11 mouse cellular contexts compared by ENCODE assay signal in the genomic region with DNA sequence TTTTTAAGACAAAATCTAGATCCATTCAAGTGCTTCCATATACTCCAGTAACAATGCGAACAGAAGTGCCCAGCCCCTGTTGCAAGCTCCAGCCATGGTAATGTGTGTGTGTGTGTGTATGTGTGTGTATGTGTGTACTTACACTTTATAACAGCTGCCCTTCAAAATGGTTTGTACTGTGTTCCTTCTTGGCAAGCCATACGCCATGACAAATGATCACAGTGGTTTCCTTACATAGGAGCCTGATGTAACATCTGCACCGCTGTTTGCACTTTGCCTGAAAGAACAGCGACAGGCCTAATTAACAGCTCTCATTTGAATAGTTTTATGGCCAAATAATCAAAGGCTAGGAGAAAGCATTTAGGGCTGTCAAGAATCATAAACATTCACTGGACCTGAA. TPM values are rescaled to one million over a fixed set of nuclear protein-coding genes. Genes with fewer than 3 reads are reported as not detected.
DNase-seq lines count a peak whose midpoint lies in the region; ATAC-seq and TF ChIP-seq lines count a peak whose summit lies in the region.
"Had no signal": no experiment of that assay in that cellular context is flagged by ENCODE, and none has a peak within 500 bp of the region (broad histone marks: within the 10 kb centered on the region; RNA-seq: fewer than 3 reads in every experiment).

No protein-coding gene starts in this region.

- no peaks in the 10 kb centered on the region; the same call in 1 of the 2 replicates for H3K4me1 ChIP-seq in lung, embryonic 14.5 days (ENCODE audit: insufficient read depth)
- no peaks in the 10 kb centered on the region for H3K4me1 ChIP-seq in forebrain, embryonic 11.5 days (replicated peaks; ENCODE audit: control insufficient read depth, insufficient read depth, low read length)
- H3K4me1 ChIP-seq in limb, embryonic 11.5 days (ENCODE audit: control insufficient read depth, insufficient read depth, low read length), result no peaks in the 10 kb centered on the region
- H3K4me1 ChIP-seq in neural tube, embryonic 14.5 days (ENCODE audit: control insufficient read depth, insufficient read depth, low read length), result no peaks in the 10 kb centered on the region

- H3K36me3 ChIP-seq in lung, embryonic 14.5 days (ENCODE audit: insufficient read depth), result no peaks in the 10 kb centered on the region
- no peaks in the 10 kb centered on the region for H3K36me3 ChIP-seq in forebrain, embryonic 11.5 days (ENCODE audit: control insufficient read depth, insufficient read depth, low read length)
- H3K36me3 ChIP-seq in limb, embryonic 11.5 days (ENCODE audit: control insufficient read depth, insufficient read depth, low read length), result no peaks in the 10 kb centered on the region
- no peaks in the 10 kb centered on the region for H3K36me3 ChIP-seq in neural tube, embryonic 14.5 days (ENCODE audit: control insufficient read depth, insufficient read depth, low read length)

- H3K4me2 ChIP-seq in lung, embryonic 14.5 days, result peak overlapping the region; percentile 98
- peak overlapping the region; percentile 96 for H3K4me2 ChIP-seq in forebrain, embryonic 11.5 days (ENCODE audit: low read depth, low read length, severe bottlenecking)
- H3K4me2 ChIP-seq in limb, embryonic 11.5 days (ENCODE audit: low read depth, severe bottlenecking), result peak overlapping the region; percentile 95
- H3K4me2 ChIP-seq in neural tube, embryonic 14.5 days (ENCODE audit: low read depth, low read length), result peak overlapping the region; percentile 96

- no peak overlapping the region for H3K4me3 ChIP-seq in lung, embryonic 14.5 days (ENCODE audit: low read depth, low read length)
- peak overlapping the region; percentile 56; the same call in 1 of the 2 replicates for H3K4me3 ChIP-seq in forebrain, embryonic 11.5 days (ENCODE audit: low read depth, low read length)
- H3K4me3 ChIP-seq in limb, embryonic 11.5 days (ENCODE audit: low read depth, low read length), result no peak overlapping the region
- H3K4me3 ChIP-seq in neural tube, embryonic 14.5 days (ENCODE audit: low read depth, low read length), result peak overlapping the region; percentile 46; the same call in 1 of the 2 replicates

- no peak overlapping the region for H3K9ac ChIP-seq in lung, embryonic 14.5 days
- no peak overlapping the region for H3K9ac ChIP-seq in forebrain, embryonic 11.5 days (ENCODE audit: low read length)
- H3K9ac ChIP-seq in limb, embryonic 11.5 days (ENCODE audit: low read length), result no peak overlapping the region
- no peak overlapping the region; the same call in 1 of the 2 replicates for H3K9ac ChIP-seq in neural tube, embryonic 14.5 days (replicated peaks; ENCODE audit: low read depth, low read length)

- 72% methylated on average over 4 of the region's 4 CpGs for WGBS in lung, embryonic 14.5 days
- WGBS in forebrain, embryonic 11.5 days, result 78% methylated on average over 4 of the region's 4 CpGs
- 57% methylated on average over 4 of the region's 4 CpGs for WGBS in limb, embryonic 11.5 days
- 35% methylated on average over 4 of the region's 4 CpGs for WGBS in neural tube, embryonic 14.5 days

- H3K27ac ChIP-seq in lung, embryonic 14.5 days (ENCODE audit: low read depth), result no peak overlapping the region
- H3K27ac ChIP-seq in forebrain, embryonic 11.5 days (ENCODE audit: low read depth, low read length), result no peak overlapping the region
- H3K27ac ChIP-seq in limb, embryonic 11.5 days (replicated peaks; ENCODE audit: low read depth, low read length), result no peak overlapping the region
- no peak overlapping the region for H3K27ac ChIP-seq in neural tube, embryonic 14.5 days (ENCODE audit: low read depth, low read length)

- H3K9me3 ChIP-seq in lung, embryonic 14.5 days (ENCODE audit: low read depth, low read length), result no peaks in the 10 kb centered on the region
- H3K9me3 ChIP-seq in forebrain, embryonic 11.5 days (ENCODE audit: control insufficient read depth, low read length), result no peaks in the 10 kb centered on the region
- no peaks in the 10 kb centered on the region for H3K9me3 ChIP-seq in limb, embryonic 11.5 days (ENCODE audit: control insufficient read depth, low read length)
- H3K9me3 ChIP-seq in neural tube, embryonic 14.5 days (ENCODE audit: control insufficient read depth, low read length), result no peaks in the 10 kb centered on the region

- no peaks in the 10 kb centered on the region for H3K27me3 ChIP-seq in lung, embryonic 14.5 days (ENCODE audit: insufficient read depth, low read length)
- H3K27me3 ChIP-seq in forebrain, embryonic 11.5 days (ENCODE audit: control insufficient read depth, insufficient read depth, low read length), result no peaks in the 10 kb centered on the region; the same call in 1 of the 2 replicates
- no peaks in the 10 kb centered on the region for H3K27me3 ChIP-seq in limb, embryonic 11.5 days (ENCODE audit: control insufficient read depth, insufficient read depth, low read length)
- H3K27me3 ChIP-seq in neural tube, embryonic 14.5 days (ENCODE audit: control insufficient read depth, insufficient read depth, low read length), result no peaks in the 10 kb centered on the region

- no peak for TF ChIP-seq CTCF in lung, embryonic 14.5 days (IDR thresholded peaks at IDR 0.05; ENCODE audit: low read depth)

- DNase-seq in lung, embryonic 14.5 days, result peak; percentile 15
- DNase-seq in lung, postnatal 14 days, result no peak
- no peak for DNase-seq in forebrain, embryonic 11.5 days (ENCODE audit: low spot score)
- DNase-seq in limb, embryonic 11.5 days (ENCODE audit: low spot score), result no peak
- DNase-seq in ovary, postnatal 14 days (ENCODE audit: low spot score), result no peak
- no peak for DNase-seq in left cerebral cortex, postnatal 25 days (ENCODE audit: low spot score in 2 of 2)

- ATAC-seq in lung, embryonic 14.5 days (ENCODE audit: insufficient read depth), result no peak
- no peak for ATAC-seq in forebrain, embryonic 11.5 days (replicated peaks; ENCODE audit: low FRiP score)
- ATAC-seq in limb, embryonic 11.5 days (ENCODE audit: insufficient number of reproducible peaks, low FRiP score, low TSS enrichment, low read depth), result no peak
- peak; percentile 59 for ATAC-seq in neural tube, embryonic 14.5 days (ENCODE audit: low read depth)
- no peak for ATAC-seq in granulocyte monocyte progenitor cell, adult 5-6 weeks (replicated peaks; ENCODE audit: poor library complexity, severe bottlenecking)

- intact Hi-C loops in left cerebral cortex, postnatal 25 days (cut with DNase I), result no loop called here

RNA-seq across cellular contexts. Expression of a gene that starts 1.0 kb away (rescaled TPM):
- polyA plus RNA-seq in lung, embryonic 14.5 days (2014; fragmentation: Nextera tagmentation; extraction: Ambion mirVana), result 0.45 and 0.53 TPM in 2 replicates
- polyA plus RNA-seq in forebrain, embryonic 11.5 days (2014; fragmentation: Nextera tagmentation; extraction: Ambion mirVana), result 0.39 and 0.68 TPM in 2 replicates
- polyA plus RNA-seq in limb, embryonic 11.5 days (2014; fragmentation: Nextera tagmentation; extraction: Ambion mirVana), result 0.17 TPM in 2 replicates
- not detected in 2 replicates for polyA plus RNA-seq in neural tube, embryonic 14.5 days (2014; fragmentation: Nextera tagmentation; extraction: Ambion mirVana)
- total RNA-seq in granulocyte monocyte progenitor cell, adult 5-6 weeks (2014; fragmentation: Nextera tagmentation), result not detected in 2 replicates
- 0.93 TPM in 1 of 2 replicates, not detected in the other for total RNA-seq in granulocyte monocyte progenitor cell, adult 5-6 weeks (2017)
- total RNA-seq in left cerebral cortex, postnatal 25 days (2021), result not detected
- total RNA-seq: layer of hippocampus, adult 18-20 months; neutrophil, adult 5-6 weeks had no signal
- polyA plus RNA-seq: frontal cortex, adult 2 months had no signal

RNA-seq across cellular contexts. Expression of a gene that starts 25.6 kb away (rescaled TPM):
- polyA plus RNA-seq in lung, embryonic 14.5 days (2014; fragmentation: Nextera tagmentation; extraction: Ambion mirVana), result 0.71 and 1.2 TPM in 2 replicates
- polyA plus RNA-seq in forebrain, embryonic 11.5 days (2014; fragmentation: Nextera tagmentation; extraction: Ambion mirVana), result not detected in 2 replicates
- polyA plus RNA-seq in limb, embryonic 11.5 days (2014; fragmentation: Nextera tagmentation; extraction: Ambion mirVana), result 0.07 and 0.14 TPM in 2 replicates
- polyA plus RNA-seq in neural tube, embryonic 14.5 days (2014; fragmentation: Nextera tagmentation; extraction: Ambion mirVana), result 0.33 and 0.40 TPM in 2 replicates
- total RNA-seq in granulocyte monocyte progenitor cell, adult 5-6 weeks (2014; fragmentation: Nextera tagmentation), result not detected in 2 replicates
- total RNA-seq in granulocyte monocyte progenitor cell, adult 5-6 weeks (2017), result not detected in 2 replicates
- total RNA-seq in left cerebral cortex, postnatal 25 days (2021), result not detected
- total RNA-seq: layer of hippocampus, adult 18-20 months; neutrophil, adult 5-6 weeks had no signal

RNA-seq across cellular contexts. Expression of a gene that starts 37.4 kb away (rescaled TPM):
- polyA plus RNA-seq in lung, embryonic 14.5 days (2014; fragmentation: Nextera tagmentation; extraction: Ambion mirVana), result 7.1 and 7.7 TPM in 2 replicates
- 7.1 and 7.9 TPM in 2 replicates for polyA plus RNA-seq in forebrain, embryonic 11.5 days (2014; fragmentation: Nextera tagmentation; extraction: Ambion mirVana)
- polyA plus RNA-seq in limb, embryonic 11.5 days (2014; fragmentation: Nextera tagmentation; extraction: Ambion mirVana), result 9.1 and 10.4 TPM in 2 replicates
- 2.1 and 3.4 TPM in 2 replicates for polyA plus RNA-seq in neural tube, embryonic 14.5 days (2014; fragmentation: Nextera tagmentation; extraction: Ambion mirVana)
- 93.5 and 127 TPM in 2 replicates for total RNA-seq in granulocyte monocyte progenitor cell, adult 5-6 weeks (2014; fragmentation: Nextera tagmentation)
- 36.1 and 37.4 TPM in 2 replicates for total RNA-seq in granulocyte monocyte progenitor cell, adult 5-6 weeks (2017)
- 10 to 100 TPM in 1 of 2 experiments, 1 to 10 TPM in 1; 9.5 to 11.1 TPM for total RNA-seq in left cerebral cortex, postnatal 25 days (2021)

Comparison
In these comparisons a context has a peak if more than half of its experiments do, and no peak if none do; other contexts are left out.
1. H3K4me3 ChIP-seq: peak in forebrain, embryonic 11.5 days (single experiment) and neural tube, embryonic 14.5 days (single experiment); none in lung, embryonic 14.5 days (single experiment) and limb, embryonic 11.5 days (single experiment).
2. Peak in every context shown above with its lines, with median percentiles within 50 percentile points of each other: H3K4me2 ChIP-seq.